Mouse (Mus musculus) lung, postnatal 0 days (tissue): Measurements from ENCODE around the gene Ctc1. TPM values are rescaled to one million over a fixed set of nuclear protein-coding genes. Genes with fewer than 3 reads are reported as not detected.
A peak's percentile ranks its signal among the peaks of the same experiment; 100 is the strongest.

Experiments used
- ATAC-seq: fragments of 200-750 bp; cut with Nextera tagmentation; 2 replicates; pipeline ENCODE4 v1.8.0; 2017; ENCODE audit warnings: moderate library complexity
- DNase-seq: peaks from one replicate; pipeline ENCODE4 v3.0.0-alpha.2; 2016; ENCODE audit warnings: low spot score
- H3K27ac ChIP-seq: fragments of 300-500 bp; sonication (generic); 2 replicates; pipeline ENCODE4 v1.5.1; 2014; ENCODE audit warnings: antibody characterized with exemption, mild to moderate bottlenecking, low read length, mixed read lengths
- H3K27me3 ChIP-seq: fragments of 300-500 bp; sonication (generic); replicated peaks from 2 replicates; pipeline ENCODE4 v1.6.1; 2014; ENCODE audit warnings: low read length, mixed read lengths; ENCODE audit not compliant: insufficient read depth
- H3K36me3 ChIP-seq: fragments of 300-500 bp; sonication (generic); 2 replicates; pipeline ENCODE4 v1.6.1; 2014; ENCODE audit warnings: low read length, mixed read lengths; ENCODE audit not compliant: insufficient read depth
- H3K4me1 ChIP-seq: fragments of 300-500 bp; sonication (generic); 2 replicates; pipeline ENCODE4 v1.6.1; 2014; ENCODE audit warnings: antibody characterized with exemption, low read depth, low read length, mixed read lengths; ENCODE audit not compliant: insufficient read depth
- H3K4me2 ChIP-seq: fragments of 300-500 bp; sonication (generic); replicated peaks from 2 replicates; pipeline ENCODE4 v1.6.1; 2014; ENCODE audit warnings: low read depth, mild to moderate bottlenecking, low read length, moderate library complexity, mixed read lengths
- H3K4me3 ChIP-seq: fragments of 300-500 bp; sonication (generic); 2 replicates; pipeline ENCODE4 v1.5.1; 2014; ENCODE audit warnings: low read depth, low read length
- H3K9ac ChIP-seq: fragments of 300-500 bp; sonication (generic); replicated peaks from 2 replicates; pipeline ENCODE4 v1.6.1; 2014; ENCODE audit warnings: low read depth, mild to moderate bottlenecking
- H3K9me3 ChIP-seq: fragments of 300-500 bp; sonication (generic); 2 replicates; pipeline ENCODE4 v1.6.1; 2016; ENCODE audit warnings: low read length, mixed read lengths
- CTCF ChIP-seq: IDR thresholded peaks from 2 replicates; pipeline ENCODE4 v1.5.1; 2016; ENCODE audit warnings: antibody characterized with exemption, mild to moderate bottlenecking
- EP300 ChIP-seq: IDR thresholded peaks from 2 replicates; pipeline ENCODE4 v1.6.1; 2016; ENCODE audit warnings: antibody characterized with exemption, mild to moderate bottlenecking, control low read depth
- WGBS: fragments of 180-500 bp; shearing (Covaris S2); extraction: QIAGEN DNeasy Blood & Tissue Kit; methylation state at CpG from one replicate; pipeline ENCODE4 v1.1.7; 2014; 5-methylcytosine and 5-hydroxymethylcytosine counted together
- polyA plus RNA-seq: library from polyadenylated mRNA; unstranded; fragments of >200 nt; fragmentation: Nextera tagmentation; extraction: Ambion mirVana; gene quantifications from 2 replicates; pipeline ENCODE4 v1.2.1, GENCODE M21; 2015

The Ctc1 gene
- polyA plus RNA-seq, 1 experiment from 2014 or later, result 12.3 TPM

- H3K36me3 ChIP-seq, result peaks cover 8% of the 10 kb centered on the region; the same call in 1 of the 2 replicates
- no peak overlapping the region for H3K4me2 ChIP-seq
- no peak overlapping the region for H3K27ac ChIP-seq
- ATAC-seq, result no peak
- no peak for DNase-seq
- H3K9ac ChIP-seq, result no peak overlapping the region
- peaks cover 6% of the 10 kb centered on the region for H3K4me1 ChIP-seq
- no peak for TF ChIP-seq EP300
- no peak for TF ChIP-seq CTCF
- no peak overlapping the region for H3K4me3 ChIP-seq
- no peaks in the 10 kb centered on the region for H3K27me3 ChIP-seq
- H3K9me3 ChIP-seq, result no peaks in the 10 kb centered on the region
- WGBS, result 90% methylated on average over 3 of the region's 3 CpGs
Observed at GRCm38 (mm10) chr11:69034585-69034984, 18.9 kb downstream of the Ctc1 start.

- peaks cover 6% of the 10 kb centered on the region for H3K4me1 ChIP-seq
- H3K36me3 ChIP-seq, result peaks cover 8% of the 10 kb centered on the region; the same call in 1 of the 2 replicates
- no peaks in the 10 kb centered on the region for H3K9me3 ChIP-seq
- no peak overlapping the region for H3K9ac ChIP-seq
- ATAC-seq, result no peak
- TF ChIP-seq CTCF (no peak), EP300 (no peak)
- no peak overlapping the region for H3K27ac ChIP-seq
- 86% methylated on average over 9 of the region's 9 CpGs for WGBS
- peak overlapping the region; percentile 29; the same call in 1 of the 2 replicates for H3K4me2 ChIP-seq
- no peak for DNase-seq
- H3K4me3 ChIP-seq, result no peak overlapping the region
- no peaks in the 10 kb centered on the region for H3K27me3 ChIP-seq
Observed at GRCm38 (mm10) chr11:69035411-69035810, 19.7 kb downstream of the Ctc1 start.

- no peak overlapping the region for H3K9ac ChIP-seq
Observed at GRCm38 (mm10) chr11:69035849-69036248, 20.1 kb downstream of the Ctc1 start.

GRCm38 (mm10) chr11:69036486-69037230, 20.9 kb downstream of the Ctc1 start:
- Histone ChIP-seq H3K9me3 (no peaks in the 10 kb centered on the region), H3K4me1 (peaks cover 6% of the 10 kb centered on the region), H3K9ac (peak overlapping the region; percentile 58), H3K27ac (peak overlapping the region; percentile 73; the same call in 1 of the 2 replicates), H3K27me3 (no peaks in the 10 kb centered on the region), H3K4me2 (peak overlapping the region; percentile 65), H3K36me3 (0 out of 2 replicates have a peak, but pooled peaks cover 8% of the 10 kb centered on the region), H3K4me3 (peak overlapping the region; percentile 67)
- WGBS, result 8% methylated on average over 20 of the region's 20 CpGs
- 0 out of 2 replicates have a peak, but pooled peaks have one; percentile 11 for ATAC-seq
- peak; percentile 82 for DNase-seq
- no peak for TF ChIP-seq CTCF
- TF ChIP-seq EP300, result no peak

More at GRCm38 (mm10) chr11:69035849-69036248, 20.1 kb downstream of the Ctc1 start:
- 7% methylated on average over 8 of the region's 8 CpGs for WGBS
- ATAC-seq (peak; percentile 43), DNase-seq (peak; percentile 95)
- TF ChIP-seq CTCF (peak; percentile 86), EP300 (peak; percentile 37; the same call in 1 of the 2 replicates)
- H3K27me3 ChIP-seq, result no peaks in the 10 kb centered on the region
- no peaks in the 10 kb centered on the region for H3K9me3 ChIP-seq
- peak overlapping the region; percentile 29 for H3K4me2 ChIP-seq
- H3K27ac ChIP-seq, result no peak overlapping the region
- peaks cover 6% of the 10 kb centered on the region for H3K4me1 ChIP-seq
- H3K4me3 ChIP-seq, result no peak overlapping the region
- peaks cover 8% of the 10 kb centered on the region; the same call in 1 of the 2 replicates for H3K36me3 ChIP-seq

- ATAC-seq, result peak; percentile 30
- H3K4me3 ChIP-seq, result peak overlapping the region; percentile 67
- under 1% methylated on average over 34 of the region's 34 CpGs for WGBS
- H3K4me2 ChIP-seq, result peak overlapping the region; percentile 65
- peak; percentile 82 for DNase-seq
- peak overlapping the region; percentile 58 for H3K9ac ChIP-seq
- no peaks in the 10 kb centered on the region for H3K27me3 ChIP-seq
- peaks cover 6% of the 10 kb centered on the region for H3K4me1 ChIP-seq
- peak overlapping the region; percentile 73 for H3K27ac ChIP-seq
- no peaks in the 10 kb centered on the region for H3K9me3 ChIP-seq
- TF ChIP-seq CTCF (no peak), EP300 (peak; percentile 63)
- 0 out of 2 replicates have a peak, but pooled peaks cover 8% of the 10 kb centered on the region for H3K36me3 ChIP-seq
Observed at GRCm38 (mm10) chr11:69037231-69038061, 21.7 kb downstream of the Ctc1 start.

GRCm38 (mm10) chr11:69038173-69038572, 22.5 kb downstream of the Ctc1 start:
- H3K4me1 ChIP-seq, result peaks cover 6% of the 10 kb centered on the region
- 70% methylated on average over 5 of the region's 5 CpGs for WGBS
- TF ChIP-seq EP300 (no peak), CTCF (no peak)

More at GRCm38 (mm10) chr11:69038173-69038572, 22.5 kb downstream of the Ctc1 start:
- Histone ChIP-seq H3K36me3 (0 out of 2 replicates have a peak, but pooled peaks cover 8% of the 10 kb centered on the region), H3K27me3 (no peaks in the 10 kb centered on the region), H3K9me3 (no peaks in the 10 kb centered on the region), H3K9ac (no peak overlapping the region), H3K4me2 (no peak overlapping the region), H3K4me3 (no peak overlapping the region), H3K27ac (no peak overlapping the region)
- DNase-seq (no peak), ATAC-seq (no peak)
